Mouse (Mus musculus): ENCODE data around the gene Gng2.

The Gng2 gene

GRCm38 (mm10) chr14:19976421-19977270 is 781 bp downstream of the Gng2 start:
- peak; percentile 61 to 62 for DNase-seq (ENCODE audit: low spot score in 2 of 2)

- peak in 1 of 2 experiments; percentile 36 for DNase-seq (ENCODE audit: low spot score in 2 of 2)
Measured at GRCm38 (mm10) chr14:19974978-19975493, 2.4 kb downstream of the Gng2 start.

GRCm38 (mm10) chr14:19974429-19974828 is 3.0 kb downstream of the Gng2 start:
- no peak for DNase-seq (ENCODE audit: low spot score in 2 of 2)

DNA sequence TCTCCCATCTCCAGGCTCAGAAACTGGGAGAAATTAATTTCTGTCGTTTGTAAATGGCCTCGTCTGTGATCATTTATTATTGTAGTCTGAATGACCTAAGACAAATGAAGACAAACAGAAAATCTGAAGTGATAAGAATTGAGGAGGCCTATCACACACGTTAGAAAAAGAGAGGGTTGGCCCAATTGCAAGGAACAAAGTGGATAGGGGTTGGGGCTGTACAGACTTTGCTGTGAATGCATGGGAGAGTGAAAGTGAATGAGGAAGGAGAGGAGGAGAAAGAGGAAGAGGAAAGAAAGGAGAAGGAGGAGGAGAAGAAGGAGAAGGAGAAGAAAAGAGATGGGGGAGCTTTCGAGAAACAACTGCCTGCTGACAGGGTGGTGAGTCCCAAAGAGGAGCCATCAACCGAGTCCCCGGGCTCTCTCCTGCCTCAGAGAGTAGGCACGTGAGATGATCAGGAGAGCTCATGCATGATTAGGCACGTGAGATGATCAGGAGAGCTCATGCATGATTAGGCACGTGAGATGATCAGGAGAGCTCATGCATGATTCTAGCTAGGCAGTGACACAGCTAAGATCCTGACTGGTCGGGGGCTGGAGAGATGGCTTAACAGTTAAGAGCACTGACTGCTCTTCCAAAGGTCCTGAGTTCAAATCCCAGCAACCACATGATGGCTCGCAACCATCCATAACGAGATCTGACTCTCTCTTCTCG is 5.0 kb downstream of the Gng2 start:
- no peak for DNase-seq (ENCODE audit: low spot score in 2 of 2)

DNA sequence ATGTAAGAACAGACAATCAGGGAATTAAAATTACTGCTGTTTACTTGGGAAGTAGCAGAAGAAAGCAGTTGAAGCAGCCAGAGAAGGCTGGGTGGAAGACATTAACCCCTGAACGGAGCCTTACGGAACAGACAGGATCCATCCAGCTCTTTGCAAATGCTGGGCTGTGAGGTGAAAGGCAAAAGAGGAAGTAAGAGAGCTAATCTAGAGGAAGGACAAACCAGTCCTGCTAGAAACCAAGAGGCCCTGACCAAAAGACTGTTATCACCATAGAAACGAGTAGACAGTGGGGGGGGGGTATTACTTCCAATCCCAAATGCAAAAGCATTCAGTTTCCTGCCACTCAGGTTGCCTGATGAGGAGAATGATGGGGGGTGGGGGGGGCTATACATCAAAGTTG is 6.6 kb downstream of the Gng2 start:
- DNase-seq (ENCODE audit: low spot score in 2 of 2): no peak

GRCm38 (mm10) chr14:19970106-19970785 is 7.2 kb downstream of the Gng2 start:
- no peak for DNase-seq (ENCODE audit: low spot score in 2 of 2)

DNA sequence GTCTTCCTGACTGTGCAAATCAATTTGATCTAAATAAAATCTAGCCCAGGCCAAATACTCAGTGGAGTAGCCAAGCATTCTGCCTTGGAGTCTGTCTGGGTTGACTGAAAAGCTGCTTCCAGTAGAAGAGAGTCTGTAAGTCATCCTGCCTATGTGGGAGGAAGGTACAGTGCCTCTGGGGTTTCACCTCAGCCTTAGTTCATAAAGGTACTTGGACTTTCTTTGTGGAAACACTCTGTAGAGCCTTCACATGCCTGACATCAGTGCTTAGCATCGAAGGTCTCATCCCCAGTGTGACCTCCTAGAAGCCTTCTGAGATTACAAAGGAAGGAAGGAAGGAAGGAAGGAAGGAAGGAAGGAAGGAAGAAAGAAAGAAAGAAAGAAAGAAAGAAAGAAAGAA is 7.9 kb downstream of the Gng2 start:
- DNase-seq (ENCODE audit: low spot score in 2 of 2): no peak

DNA sequence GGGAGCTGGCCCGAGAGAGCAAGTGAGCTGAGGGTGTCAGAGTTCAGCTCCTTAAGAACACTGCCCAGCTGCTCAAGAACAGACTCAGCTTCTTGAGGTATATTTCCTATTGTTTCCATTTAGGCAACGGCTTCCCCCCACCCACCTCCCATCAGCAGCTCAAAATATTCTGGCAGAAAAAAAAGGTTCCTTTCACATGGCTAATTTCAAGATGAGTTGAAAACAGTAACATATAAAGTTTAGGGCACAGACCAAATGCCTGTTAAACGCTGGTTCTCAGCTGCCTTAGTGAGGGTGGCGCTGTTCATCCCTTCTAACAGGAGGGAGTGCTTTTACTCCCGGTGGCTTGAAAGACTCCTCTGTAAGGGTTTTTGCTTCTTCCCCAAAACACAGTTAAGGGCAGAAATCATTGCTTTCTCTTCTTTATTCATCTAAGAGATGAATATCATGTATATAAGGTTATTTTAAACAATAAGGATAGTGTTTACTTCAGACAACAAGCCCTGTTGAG is 8.4 kb downstream of the Gng2 start:
- no peak for DNase-seq (ENCODE audit: low spot score in 2 of 2)

DNA sequence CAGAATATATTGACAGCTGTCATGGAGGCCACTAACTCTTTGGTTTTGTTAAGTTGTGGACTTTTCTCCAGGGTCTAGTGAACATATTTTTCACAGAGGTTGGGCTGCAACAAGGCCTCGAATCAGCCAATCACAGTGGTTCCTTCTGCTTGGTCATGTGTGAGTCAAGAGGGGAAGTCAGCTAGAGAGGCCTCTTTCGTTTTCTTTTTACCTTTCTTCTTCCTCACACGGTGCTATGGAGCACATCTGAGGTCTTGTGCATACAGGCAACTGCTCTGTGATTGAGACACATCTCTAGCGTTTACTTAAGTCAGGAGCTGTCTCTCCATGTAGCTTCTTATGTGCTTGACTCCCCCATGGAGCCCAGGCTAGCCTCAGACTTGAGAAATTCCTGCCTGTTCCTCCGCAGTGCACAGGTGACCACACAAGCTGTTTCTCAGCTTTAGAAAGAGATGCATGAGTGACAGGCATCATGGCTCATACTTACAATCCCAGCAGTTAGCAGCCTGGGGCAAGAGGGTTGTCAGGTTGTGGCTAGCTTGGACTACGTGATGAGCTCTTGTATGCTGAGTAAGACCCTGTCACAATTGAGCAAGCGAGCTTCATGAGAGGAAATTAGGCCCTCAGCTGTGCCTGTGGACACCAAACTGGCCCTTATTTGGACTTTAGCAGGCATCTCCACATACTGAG is 9.0 kb downstream of the Gng2 start:
- no peak for DNase-seq (ENCODE audit: low spot score in 2 of 2)

DNA sequence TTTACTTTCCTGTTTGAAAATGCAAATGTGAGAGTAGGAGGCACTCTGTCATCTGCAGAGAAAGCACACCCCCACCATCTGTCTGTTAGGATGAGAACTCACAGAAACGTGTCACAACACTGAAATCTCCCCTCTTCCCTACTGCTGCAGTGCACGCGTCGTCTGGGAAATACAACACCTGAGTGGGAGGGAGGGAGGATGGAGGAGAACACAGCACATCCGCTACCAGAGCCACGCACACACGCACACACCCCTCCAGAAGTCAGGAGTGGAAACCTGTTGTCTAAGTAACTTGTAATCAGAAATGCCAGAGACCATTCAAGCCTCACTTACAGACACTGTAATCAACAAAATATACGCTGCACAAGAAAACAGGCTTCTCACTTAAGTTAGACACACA is 9.9 kb downstream of the Gng2 start:
- DNase-seq (ENCODE audit: low spot score in 2 of 2): no peak

DNA sequence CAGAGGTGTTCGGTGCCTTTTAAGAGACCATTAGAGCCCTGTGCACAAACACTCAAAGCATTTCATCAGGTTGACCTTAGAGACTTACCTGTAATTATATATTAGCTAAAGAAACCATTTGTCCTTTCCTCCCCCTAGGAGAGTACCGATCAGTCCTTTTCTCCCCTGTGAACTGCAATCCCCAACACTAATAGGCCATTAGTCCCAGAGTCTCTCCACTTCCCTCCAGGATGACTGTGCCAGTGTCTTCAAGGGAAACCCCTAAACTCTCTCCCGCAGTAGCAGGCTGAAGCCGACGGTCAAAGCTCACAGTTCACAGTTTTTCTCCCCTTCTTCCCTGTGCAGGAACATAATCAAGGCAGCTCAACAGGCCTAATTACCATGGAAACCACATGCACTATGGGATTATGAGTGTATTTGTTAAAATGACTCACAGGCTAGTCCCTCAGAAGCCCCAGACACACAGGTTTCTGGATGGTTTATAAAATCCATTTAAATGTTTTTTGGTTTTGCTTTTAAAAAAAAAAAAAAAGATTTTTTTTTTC is 13.4 kb downstream of the Gng2 start:
- no peak for DNase-seq (ENCODE audit: low spot score in 2 of 2)

DNA sequence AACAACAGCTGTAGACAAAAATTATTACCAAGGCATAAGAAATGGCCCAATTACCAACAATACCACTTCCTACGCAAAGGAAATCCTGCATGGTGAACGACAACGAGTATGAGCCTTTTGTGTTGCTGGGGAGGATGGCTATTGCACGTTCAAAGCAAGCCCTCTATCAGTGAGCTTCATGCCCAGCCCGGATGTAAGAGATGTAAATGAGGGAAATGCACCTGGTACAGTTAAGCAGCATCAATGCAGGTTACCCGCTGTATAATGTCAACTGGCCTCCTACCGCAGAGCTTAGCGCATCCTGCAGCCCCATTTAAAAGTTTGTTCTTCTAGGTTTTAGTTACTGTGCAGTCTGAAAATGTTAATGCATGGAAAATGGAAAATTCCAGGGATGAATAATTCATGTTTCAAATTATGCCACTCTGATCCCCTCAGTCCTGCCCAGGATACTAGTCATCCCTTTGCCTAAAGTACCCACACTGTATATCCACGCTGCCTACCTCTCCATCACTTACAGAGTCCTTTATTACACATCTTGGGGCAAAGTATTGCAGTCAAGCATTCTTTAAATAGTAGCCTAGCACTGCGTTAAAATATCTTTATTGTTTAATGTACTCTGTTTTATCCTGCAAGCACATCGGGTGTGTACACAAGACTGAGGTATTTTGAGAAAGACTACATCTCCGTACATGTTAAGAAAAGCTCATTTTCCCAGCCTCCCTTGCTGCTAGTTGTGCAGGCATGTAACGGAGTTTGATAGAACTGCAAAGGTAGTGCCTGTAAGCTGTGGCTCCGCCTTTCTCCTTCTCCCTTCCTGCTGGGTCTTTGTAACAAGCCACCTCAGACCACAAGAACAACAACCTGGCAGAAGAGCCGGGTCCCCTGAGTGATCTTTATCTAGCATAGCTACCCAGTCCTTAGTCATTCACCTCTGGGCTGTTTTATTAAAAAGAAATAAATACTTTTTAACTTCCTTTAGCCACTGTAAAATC is 15.2 kb downstream of the Gng2 start:
- DNase-seq (ENCODE audit: low spot score in 2 of 2): no peak

DNA sequence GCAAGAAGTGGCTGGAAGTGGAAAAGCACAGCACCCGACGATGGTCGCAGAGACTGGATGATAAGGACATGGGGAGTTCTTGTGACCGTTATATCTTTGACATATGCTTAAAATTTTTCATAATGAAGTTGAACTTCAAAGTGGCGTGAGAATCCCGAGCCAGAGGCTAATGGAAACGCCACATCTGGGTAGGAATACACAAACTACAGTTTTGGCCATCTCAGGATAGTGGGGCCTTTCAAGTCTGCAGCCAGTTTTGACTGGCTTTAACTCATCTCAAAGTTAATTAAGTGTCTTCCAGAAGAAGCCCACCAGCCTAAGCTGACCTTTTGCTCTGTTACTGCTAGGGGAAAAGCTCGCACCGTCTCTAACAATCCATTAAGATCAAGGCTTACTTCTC is 17.6 kb downstream of the Gng2 start:
- no peak for DNase-seq (ENCODE audit: low spot score in 2 of 2)

GRCm38 (mm10) chr14:19955077-19955476 is 22.4 kb downstream of the Gng2 start:
- DNase-seq (ENCODE audit: low spot score in 2 of 2): no peak

DNA sequence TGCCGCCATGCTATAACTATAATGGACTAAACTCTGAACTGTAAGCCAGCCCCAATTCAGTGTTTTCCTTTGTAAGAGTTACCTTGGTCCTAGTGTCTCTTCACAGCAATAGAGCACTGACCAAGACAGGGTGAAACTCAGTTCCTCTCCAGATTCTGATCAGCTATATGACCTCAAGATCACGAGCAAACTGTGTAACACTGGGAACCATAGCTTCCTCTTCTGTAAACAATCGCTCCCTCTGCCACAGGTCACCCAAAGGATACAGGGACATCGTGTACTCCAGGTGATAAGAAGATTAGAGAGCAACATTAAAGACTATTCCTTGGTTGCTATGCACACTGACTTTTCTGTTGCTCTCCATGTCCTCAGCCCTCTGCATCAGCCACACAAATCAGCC is 26.6 kb downstream of the Gng2 start:
- DNase-seq (ENCODE audit: low spot score in 2 of 2): no peak

GRCm38 (mm10) chr14:19949475-19949874 is 28.0 kb downstream of the Gng2 start:
- no peak for DNase-seq (ENCODE audit: low spot score in 2 of 2)

- DNase-seq (ENCODE audit: low spot score in 2 of 2): no peak
Measured at GRCm38 (mm10) chr14:19946221-19946620, 31.2 kb downstream of the Gng2 start.

DNA sequence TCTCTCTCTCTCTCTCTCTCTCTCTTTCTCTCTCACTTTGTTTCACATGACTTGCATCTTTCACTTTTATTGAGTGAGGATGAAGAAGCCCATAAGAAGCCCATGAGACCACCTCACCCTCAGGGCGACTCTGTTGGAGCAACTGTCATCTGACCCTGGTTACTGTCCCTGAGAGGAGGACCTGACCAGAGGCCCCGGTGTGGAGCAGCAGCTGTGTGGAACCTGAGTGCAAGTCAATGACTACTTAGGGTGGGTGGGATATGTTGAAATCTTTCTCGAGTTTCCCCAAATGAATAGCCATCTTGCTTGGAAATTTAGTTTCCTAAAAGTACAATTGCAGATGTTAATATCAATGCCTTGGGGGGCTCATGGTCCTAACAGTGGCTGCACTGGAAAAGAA is 34.7 kb downstream of the Gng2 start:
- DNase-seq (ENCODE audit: low spot score in 2 of 2): no peak

DNA sequence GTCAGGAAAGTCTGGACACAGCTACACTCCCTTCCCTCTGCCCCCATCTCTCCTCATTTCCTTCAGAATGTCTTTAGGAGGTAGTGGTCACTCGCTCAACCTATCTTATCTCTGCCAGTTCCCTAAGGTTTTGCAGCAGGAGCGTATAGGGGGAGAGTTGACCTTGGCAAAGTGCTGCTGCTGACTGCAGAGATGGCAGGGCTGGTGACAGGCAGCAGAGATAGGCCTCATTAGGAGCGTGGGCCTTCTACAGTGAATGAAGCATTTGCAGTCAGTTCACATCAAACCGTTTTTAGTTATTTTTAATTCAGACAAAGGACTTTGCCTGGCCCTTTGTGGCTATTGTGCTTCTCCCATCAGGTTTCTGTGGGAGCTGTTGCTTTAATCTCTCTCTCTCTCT is 35.1 kb downstream of the Gng2 start:
- DNase-seq (ENCODE audit: low spot score in 2 of 2): no peak

DNA sequence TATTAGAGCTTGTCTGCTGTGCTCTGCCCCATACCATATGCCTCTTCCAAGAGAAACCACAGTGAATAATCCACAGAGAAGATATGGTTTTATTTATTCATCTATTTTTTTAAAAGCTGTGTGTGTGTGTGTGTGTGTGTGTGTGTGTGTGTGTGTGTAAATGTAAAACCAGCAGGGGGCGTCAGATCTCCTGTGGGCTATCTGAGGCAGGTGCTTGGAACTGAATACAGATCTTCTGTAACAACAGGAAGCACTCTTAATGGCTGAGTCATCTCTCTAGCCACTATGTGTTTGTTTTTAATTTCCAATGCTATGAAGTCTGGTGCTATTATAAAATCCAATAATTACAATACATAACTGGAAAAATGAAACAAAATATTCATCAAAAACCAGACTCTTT is 37.4 kb downstream of the Gng2 start:
- DNase-seq (ENCODE audit: low spot score in 2 of 2): no peak

Data from frontal cortex, postnatal 14 days (tissue).